Mouse (Mus musculus) embryonic facial prominence, embryonic 14.5 days (tissue): Measurements from ENCODE around the gene Xrn1. TPM values are rescaled to one million over a fixed set of nuclear protein-coding genes. Genes with fewer than 3 reads are reported as not detected.

ENCODE experiments used
- ATAC-seq: fragments of 200-750 bp; cut with Nextera tagmentation; 2 replicates; pipeline ENCODE4 v1.8.0; 2017; ENCODE audit warnings: low read depth, moderate number of reproducible peaks, moderate TSS enrichment
- DNase-seq: peaks from one replicate; pipeline ENCODE4 v3.0.0-alpha.2; 2015; ENCODE audit warnings: low spot score
- H3K27ac ChIP-seq: fragments of 300-500 bp; sonication (generic); replicated peaks from 2 replicates; pipeline ENCODE4 v1.5.1; 2014; ENCODE audit warnings: low read depth, mild to moderate bottlenecking, low read length, moderate library complexity
- H3K27me3 ChIP-seq: fragments of 300-500 bp; sonication (generic); replicated peaks from 2 replicates; pipeline ENCODE4 v1.6.1; 2014; ENCODE audit warnings: low read length; ENCODE audit not compliant: control insufficient read depth, insufficient read depth
- H3K36me3 ChIP-seq: fragments of 300-500 bp; sonication (generic); 2 replicates; pipeline ENCODE4 v1.6.1; 2014; ENCODE audit warnings: low read length, mixed read lengths; ENCODE audit not compliant: control insufficient read depth, insufficient read depth
- H3K4me1 ChIP-seq: fragments of 300-500 bp; sonication (generic); 2 replicates; pipeline ENCODE4 v1.6.1; 2014; ENCODE audit warnings: antibody characterized with exemption, low read length; ENCODE audit not compliant: control insufficient read depth, insufficient read depth
- H3K4me2 ChIP-seq: fragments of 300-500 bp; sonication (generic); 2 replicates; pipeline ENCODE4 v1.6.1; 2014; ENCODE audit warnings: low read depth, mild to moderate bottlenecking, low read length, moderate library complexity, mixed read lengths
- H3K4me3 ChIP-seq: fragments of 300-500 bp; sonication (generic); 2 replicates; pipeline ENCODE4 v1.5.1; 2014; ENCODE audit warnings: low read depth, mild to moderate bottlenecking, low read length
- H3K9ac ChIP-seq: fragments of 300-500 bp; sonication (generic); 2 replicates; pipeline ENCODE4 v1.6.1; 2014; ENCODE audit warnings: low read depth, mild to moderate bottlenecking, low read length, moderate library complexity, mixed read lengths
- H3K9me3 ChIP-seq: fragments of 300-500 bp; sonication (generic); 2 replicates; pipeline ENCODE4 v1.6.1; 2016; ENCODE audit warnings: low read length; ENCODE audit not compliant: control insufficient read depth
- WGBS: fragments of 180-500 bp; shearing (Covaris S2); extraction: QIAGEN DNeasy Blood & Tissue Kit; methylation state at CpG from one replicate; pipeline ENCODE4 v1.1.7; 2014; 5-methylcytosine and 5-hydroxymethylcytosine counted together
- polyA plus RNA-seq: library from polyadenylated mRNA; unstranded; fragments of >200 nt; fragmentation: Nextera tagmentation; extraction: Ambion mirVana; gene quantifications from 2 replicates; pipeline ENCODE4 v1.2.1, GENCODE M21; 2014

Gene Xrn1
- polyA plus RNA-seq, 1 experiment from 2014 or later, result 15.1 TPM

GRCm38 (mm10) chr9:96027913-96028312, 73.4 kb downstream of the Xrn1 start:
- no peak for DNase-seq
- H3K9ac ChIP-seq, result no peak overlapping the region
- ATAC-seq, result peak; percentile 65; the same call in 1 of the 2 replicates
- H3K27ac ChIP-seq, result no peak overlapping the region
- no peaks in the 10 kb centered on the region for H3K9me3 ChIP-seq
- H3K4me2 ChIP-seq, result no peak overlapping the region
- H3K27me3 ChIP-seq, result no peaks in the 10 kb centered on the region
- H3K4me1 ChIP-seq, result no peaks in the 10 kb centered on the region
- no peak overlapping the region for H3K4me3 ChIP-seq
- H3K36me3 ChIP-seq, result peaks cover 78% of the 10 kb centered on the region
- WGBS, result 52% methylated on average over 3 of the region's 3 CpGs

GRCm38 (mm10) chr9:96028818-96029217, 74.3 kb downstream of the Xrn1 start:
- Histone ChIP-seq H3K4me2 (no peak overlapping the region), H3K9me3 (no peaks in the 10 kb centered on the region), H3K27me3 (no peaks in the 10 kb centered on the region), H3K4me3 (no peak overlapping the region), H3K36me3 (peaks cover 80% of the 10 kb centered on the region), H3K9ac (no peak overlapping the region), H3K27ac (no peak overlapping the region), H3K4me1 (no peaks in the 10 kb centered on the region)
- WGBS, result 44% methylated on average over 1 of the region's 1 CpGs
- ATAC-seq, result no peak
- DNase-seq, result peak; percentile 17

- Histone ChIP-seq H3K36me3 (peaks cover 78% of the 10 kb centered on the region), H3K9ac (no peak overlapping the region), H3K27me3 (no peaks in the 10 kb centered on the region), H3K9me3 (no peaks in the 10 kb centered on the region), H3K4me1 (no peaks in the 10 kb centered on the region), H3K4me2 (no peak overlapping the region), H3K4me3 (no peak overlapping the region), H3K27ac (no peak overlapping the region)
- WGBS, result 89% methylated on average over 5 of the region's 5 CpGs
- DNase-seq, result no peak
- ATAC-seq, result no peak
Measured at GRCm38 (mm10) chr9:96029886-96030285, 75.3 kb downstream of the Xrn1 start.

GRCm38 (mm10) chr9:96035371-96036086, 81.0 kb downstream of the Xrn1 start:
- Histone ChIP-seq H3K27ac (no peak overlapping the region), H3K4me3 (no peak overlapping the region), H3K27me3 (no peaks in the 10 kb centered on the region), H3K36me3 (peaks cover 77% of the 10 kb centered on the region), H3K9ac (no peak overlapping the region), H3K9me3 (no peaks in the 10 kb centered on the region), H3K4me1 (no peaks in the 10 kb centered on the region), H3K4me2 (no peak overlapping the region)
- DNase-seq (no peak), ATAC-seq (no peak)
- WGBS, result 90% methylated on average over 3 of the region's 3 CpGs

GRCm38 (mm10) chr9:96044214-96044613, 89.7 kb downstream of the Xrn1 start:
- 91% methylated on average over 3 of the region's 3 CpGs for WGBS
- peaks cover 83% of the 10 kb centered on the region for H3K36me3 ChIP-seq

GRCm38 (mm10) chr9:96051501-96051900, 96.9 kb downstream of the Xrn1 start:
- Histone ChIP-seq H3K27me3 (no peaks in the 10 kb centered on the region), H3K9ac (no peak overlapping the region), H3K4me3 (no peak overlapping the region), H3K9me3 (peaks cover 9% of the 10 kb centered on the region; the same call in 1 of the 2 replicates), H3K4me1 (no peaks in the 10 kb centered on the region), H3K4me2 (no peak overlapping the region), H3K27ac (no peak overlapping the region), H3K36me3 (peaks cover 89% of the 10 kb centered on the region)
- ATAC-seq, result no peak
- DNase-seq, result no peak
- WGBS, result 91% methylated on average over 3 of the region's 4 CpGs

More at GRCm38 (mm10) chr9:96044214-96044613, 89.7 kb downstream of the Xrn1 start:
- H3K4me2 ChIP-seq, result no peak overlapping the region
- H3K9me3 ChIP-seq, result 0 out of 2 replicates have a peak, but pooled peaks cover under 1% of the 10 kb centered on the region
- ATAC-seq (no peak), DNase-seq (no peak)
- no peaks in the 10 kb centered on the region for H3K27me3 ChIP-seq
- H3K4me3 ChIP-seq, result no peak overlapping the region
- no peaks in the 10 kb centered on the region for H3K4me1 ChIP-seq
- H3K9ac ChIP-seq, result no peak overlapping the region
- no peak overlapping the region for H3K27ac ChIP-seq

GRCm38 (mm10) chr9:96054878-96055277, 100.3 kb downstream of the Xrn1 start:
- ATAC-seq, result no peak
- H3K9me3 ChIP-seq, result peaks cover 10% of the 10 kb centered on the region
- DNase-seq, result no peak
- WGBS, result 92% methylated on average over 5 of the region's 5 CpGs
- H3K4me1 ChIP-seq, result no peaks in the 10 kb centered on the region
- H3K9ac ChIP-seq, result no peak overlapping the region
- no peak overlapping the region for H3K27ac ChIP-seq
- no peak overlapping the region for H3K4me3 ChIP-seq
- peaks cover 81% of the 10 kb centered on the region for H3K36me3 ChIP-seq
- no peaks in the 10 kb centered on the region for H3K27me3 ChIP-seq
- H3K4me2 ChIP-seq, result no peak overlapping the region

GRCm38 (mm10) chr9:96056417-96057223, 102.1 kb downstream of the Xrn1 start:
- no peak overlapping the region for H3K4me2 ChIP-seq
- no peaks in the 10 kb centered on the region for H3K27me3 ChIP-seq
- H3K9ac ChIP-seq, result no peak overlapping the region
- peaks cover 64% of the 10 kb centered on the region for H3K36me3 ChIP-seq
- H3K4me3 ChIP-seq, result no peak overlapping the region
- WGBS, result 72% methylated on average over 6 of the region's 6 CpGs
- ATAC-seq (no peak), DNase-seq (peak; percentile 23)
- H3K9me3 ChIP-seq, result peaks cover 6% of the 10 kb centered on the region; the same call in 1 of the 2 replicates
- H3K27ac ChIP-seq, result no peak overlapping the region
- no peaks in the 10 kb centered on the region for H3K4me1 ChIP-seq
